Mouse (Mus musculus) heart, adult 18-20 months (tissue): ENCODE data around the gene Mgme1. TPM values are rescaled to one million over a fixed set of nuclear protein-coding genes. Genes with fewer than 3 reads are reported as not detected.

Source experiments
- DNase-seq, 2 experiments: peaks; one replicate each; pipeline ENCODE4 v3.0.0; 2021 to 2022; ENCODE audit warnings: mixed read lengths in 1 of 2
- total RNA-seq, 2 experiments: library from RNA; stranded (reverse); gene quantifications; 2 replicates each; pipeline ENCODE4 v1.2.3; 2021

Mgme1 gene
- total RNA-seq, 2 experiments from 2014 or later: 16.2 to 17.9 TPM

DNA sequence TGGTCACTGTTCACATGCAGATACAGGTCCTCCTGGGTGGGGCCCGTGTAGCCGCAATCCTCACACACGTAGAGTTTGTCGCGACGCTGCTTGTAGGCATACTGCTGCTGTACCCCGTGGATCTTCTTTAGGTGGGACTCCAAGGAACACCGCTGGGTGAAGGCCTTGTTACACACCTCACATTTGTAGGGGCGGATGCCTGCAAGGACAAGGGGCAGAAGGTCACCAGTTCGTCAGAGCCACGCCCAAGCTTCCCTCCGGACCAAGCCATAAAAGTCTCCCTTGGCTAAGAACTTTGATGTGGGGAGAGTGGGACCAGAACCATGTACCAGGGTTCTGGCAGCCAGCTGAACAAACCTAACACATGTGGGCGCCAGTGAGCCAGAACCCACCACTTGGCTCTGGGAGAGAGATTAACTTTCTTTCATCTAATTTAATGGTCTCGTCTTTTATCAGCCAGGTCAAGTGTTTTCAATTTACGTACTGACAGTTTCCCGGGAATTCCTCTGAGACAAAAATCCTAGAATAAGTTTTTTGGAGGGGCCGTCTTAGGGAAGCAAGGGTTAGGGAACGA, 35.3 kb downstream of the Mgme1 start:
- DNase-seq: no peak

DNA sequence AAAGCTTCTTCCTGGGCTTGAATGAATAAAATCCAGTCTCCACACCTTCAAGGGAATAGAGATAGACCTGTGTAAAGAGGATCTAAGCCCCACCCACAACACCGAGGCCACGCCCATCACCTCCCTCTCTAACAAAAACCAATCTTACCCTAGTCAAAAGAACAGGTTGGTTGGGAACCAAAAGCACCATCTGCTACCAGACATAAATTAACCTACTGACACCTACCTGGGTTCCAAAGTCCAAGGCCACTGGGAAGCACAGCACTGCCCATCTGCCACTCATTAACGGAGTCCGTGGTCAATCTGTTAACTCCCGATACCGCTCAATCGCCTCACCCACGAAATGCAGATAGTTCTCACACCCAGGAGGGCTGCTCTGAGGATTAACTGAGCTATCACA, 38.1 kb downstream of the Mgme1 start:
- DNase-seq: no peak

DNA sequence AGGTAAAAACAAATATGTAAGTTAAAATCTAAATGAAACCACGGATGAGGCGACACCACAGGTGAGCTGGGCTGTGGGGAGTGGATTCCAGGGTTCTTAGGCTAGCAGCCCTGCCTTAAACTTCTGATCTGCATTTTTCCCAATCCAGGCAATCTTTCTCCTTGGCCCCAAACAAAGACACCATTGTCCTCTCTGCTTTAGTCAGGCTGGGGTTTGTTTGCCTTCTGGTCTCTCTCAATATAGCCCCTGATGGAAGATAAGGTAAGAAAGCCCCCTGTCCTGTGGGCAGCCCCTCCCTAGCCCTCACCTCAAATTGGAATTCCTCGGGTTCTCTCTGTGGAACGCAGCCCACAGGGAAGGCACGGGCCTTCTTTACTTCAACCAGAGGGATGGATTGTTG, 39.8 kb downstream of the Mgme1 start:
- DNase-seq: no peak

DNA sequence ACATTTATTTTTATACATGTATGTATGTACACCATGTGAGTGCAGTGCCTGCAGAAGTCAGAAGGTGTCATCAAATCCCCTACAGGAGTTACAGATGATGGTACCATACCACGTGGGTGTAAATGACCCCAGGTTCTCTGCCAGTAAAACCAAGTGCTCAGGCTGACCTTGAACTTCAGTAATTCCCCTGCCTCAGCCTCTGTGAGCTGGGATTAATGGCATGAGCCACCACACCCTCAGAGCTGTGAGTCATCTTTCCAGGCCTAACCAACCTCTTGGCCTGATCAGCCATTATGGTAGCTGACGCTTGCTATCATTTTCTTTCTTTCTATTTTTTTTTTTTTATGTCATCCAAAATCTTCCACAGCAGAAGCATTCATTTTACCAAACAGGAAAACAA, 40.9 kb downstream of the Mgme1 start:
- no peak for DNase-seq

DNA sequence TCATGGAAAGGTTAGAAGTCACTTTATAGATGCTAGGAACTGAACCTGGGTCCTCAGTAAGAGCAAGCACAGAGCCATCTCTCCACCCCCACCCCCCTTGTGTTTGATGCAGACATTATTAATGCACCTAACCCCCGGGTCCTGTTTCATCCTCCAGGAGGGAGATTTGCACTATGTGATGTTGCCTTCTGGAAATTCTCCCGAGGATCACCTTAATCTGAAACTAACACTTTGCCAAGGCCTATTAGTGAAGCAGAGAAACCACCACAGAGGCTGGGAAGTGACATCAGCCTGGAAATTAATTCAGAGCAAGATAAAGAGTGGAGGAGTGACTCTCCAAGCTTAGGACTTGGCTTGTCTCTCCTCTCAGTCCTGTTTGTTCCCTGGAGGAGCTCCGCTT, 53.8 kb downstream of the Mgme1 start:
- DNase-seq: no peak

DNA sequence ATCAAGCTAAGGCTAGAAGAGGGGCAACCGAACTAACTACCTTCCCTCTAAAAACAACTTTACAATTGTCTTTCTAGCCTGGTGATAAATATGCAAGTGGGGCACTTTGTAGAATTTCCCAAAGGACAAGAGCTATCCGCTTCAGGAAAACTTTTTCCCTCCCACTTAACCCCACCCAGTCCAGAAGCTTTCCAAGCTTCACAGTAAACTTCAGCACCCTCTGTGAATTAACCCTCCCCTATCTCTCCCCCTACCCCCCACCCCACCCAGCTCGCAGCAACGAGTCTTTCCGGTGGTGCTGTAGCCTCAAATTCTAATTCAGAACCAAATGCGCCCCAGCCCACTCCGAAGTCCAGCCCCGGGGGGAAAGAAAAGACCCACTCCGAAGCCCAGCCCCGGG, 59.0 kb downstream of the Mgme1 start:
- DNase-seq: no peak

DNA sequence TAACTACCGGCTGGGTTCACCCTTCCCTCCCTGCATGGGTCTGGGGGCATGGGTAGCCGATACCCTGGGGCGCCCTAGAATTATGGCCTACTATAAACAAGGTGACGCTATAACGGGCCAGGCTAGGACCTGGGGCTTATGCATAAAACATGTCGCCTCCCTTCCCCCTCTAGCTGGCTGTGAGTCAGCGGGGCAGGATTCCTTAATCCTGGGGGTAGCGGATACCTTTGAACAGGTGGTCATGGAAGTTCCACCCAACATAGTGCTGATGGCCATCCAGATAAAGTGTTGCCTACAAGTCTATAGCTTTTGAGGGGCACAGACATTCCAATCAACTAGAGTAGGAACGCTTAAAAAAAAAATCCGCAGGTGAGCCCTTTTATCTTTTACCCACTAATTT, 59.5 kb downstream of the Mgme1 start:
- DNase-seq: no peak

DNA sequence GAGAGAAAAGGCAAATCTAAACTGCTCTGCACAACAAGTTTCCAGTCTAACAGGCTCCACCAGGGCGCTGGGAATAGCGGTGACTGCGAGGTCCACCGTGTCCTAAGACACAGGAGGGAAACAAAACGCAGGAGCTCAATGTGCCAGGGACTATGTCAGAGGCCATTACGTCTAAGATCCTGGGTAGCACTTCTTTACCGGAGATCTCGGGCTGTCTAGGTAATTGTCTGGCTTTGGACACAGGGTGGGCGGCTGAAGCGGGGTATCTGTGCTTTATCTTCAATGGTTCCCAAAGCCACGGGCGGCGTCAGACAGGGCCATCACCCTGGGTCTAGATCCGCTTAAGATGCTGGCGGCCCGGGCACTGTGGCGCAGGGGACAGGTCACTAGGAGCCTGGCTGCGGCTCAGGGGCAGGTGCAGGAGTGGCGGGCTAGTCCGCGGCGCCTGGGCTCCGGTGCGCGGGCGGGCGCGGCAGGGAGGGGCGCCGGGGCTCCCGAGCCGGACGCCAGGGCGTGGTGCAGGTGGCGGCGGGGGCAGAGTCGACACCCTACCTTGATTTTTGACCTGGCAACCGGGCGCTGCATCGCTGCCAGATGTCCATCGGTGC, 60.0 kb downstream of the Mgme1 start:
- no peak for DNase-seq

Other genes with a start within 250 kb of the Mgme1 start
- gene Banf2, start 237.6 kb upstream of the Mgme1 start, total RNA-seq: not detected
- gene Snx5, start 243 bp downstream of the Mgme1 start, total RNA-seq: 10 to 100 TPM; 59.7 to 65.9 TPM
- gene Ovol2, start 61.5 kb downstream of the Mgme1 start, total RNA-seq: not detected
- gene Kat14, start 98.3 kb downstream of the Mgme1 start, total RNA-seq: 10 to 100 TPM; 27.4 to 27.5 TPM
- gene Pet117, start 98.3 kb downstream of the Mgme1 start, total RNA-seq: 10 to 100 TPM in 1 of 2 experiments, 1 to 10 TPM in 1; 8.8 to 10.7 TPM